Mouse (Mus musculus) MEL (cell line): ENCODE results near the gene Camk2b.

Source experiments
- CTCF ChIP-seq, 3 experiments: IDR thresholded peaks in 2 of 3; conservative IDR thresholded peaks in 1 of 3; 2 replicates each; pipeline ENCODE4 v1.5.1; 2011 to 2012; ENCODE audit warnings: low read length in 3 of 3, low read depth in 2 of 3, mild to moderate bottlenecking in 2 of 3, improper control_type of control experiment in 1 of 3, inconsistent platforms in 1 of 3, mixed read lengths in 1 of 3, moderate library complexity in 1 of 3; ENCODE audit not compliant: control insufficient read depth in 1 of 3, insufficient read depth in 1 of 3, poor library complexity in 1 of 3, severe bottlenecking in 1 of 3
- E2F4 ChIP-seq: IDR thresholded peaks from 2 replicates; pipeline ENCODE4 v1.6.1; 2011; ENCODE audit warnings: low read depth, low read length, improper control_type of control experiment, borderline replicate concordance
- KAT2A ChIP-seq: conservative IDR thresholded peaks from 2 replicates; pipeline ENCODE4 v1.6.1; 2012; ENCODE audit warnings: low read depth, low read length, improper control_type of control experiment, inconsistent platforms
- MAX ChIP-seq: IDR thresholded peaks from 2 replicates; pipeline ENCODE4 v1.6.1; 2011; ENCODE audit warnings: low read length, improper control_type of control experiment
- MYC ChIP-seq: IDR thresholded peaks from 2 replicates; pipeline ENCODE4 v1.6.1; 2011; ENCODE audit warnings: low read depth, mild to moderate bottlenecking, low read length, improper control_type of control experiment, moderate library complexity
- POLR2A ChIP-seq, 2 experiments: IDR thresholded peaks; 2 replicates each; pipeline ENCODE4 v1.6.1; 2011 to 2012; ENCODE audit warnings: low read length in 2 of 2, mild to moderate bottlenecking in 2 of 2, control low read depth in 1 of 2, improper control_type of control experiment in 1 of 2, low read depth in 1 of 2, moderate library complexity in 1 of 2; ENCODE audit not compliant: control insufficient read depth in 1 of 2, insufficient read depth in 1 of 2, poor library complexity in 1 of 2
- USF2 ChIP-seq, 2 experiments: IDR thresholded peaks; 2 replicates each; pipeline ENCODE4 v1.6.1; 2011 to 2012; ENCODE audit warnings: improper control_type of control experiment in 2 of 2, low read length in 2 of 2, borderline replicate concordance in 1 of 2, inconsistent platforms in 1 of 2, low read depth in 1 of 2, mild to moderate bottlenecking in 1 of 2; ENCODE audit not compliant: insufficient read depth in 1 of 2
- ZKSCAN1 ChIP-seq: IDR thresholded peaks from 2 replicates; pipeline ENCODE4 v1.6.1; 2012; ENCODE audit warnings: low read depth, mild to moderate bottlenecking, inconsistent platforms, low read length, improper control_type of control experiment, moderate library complexity

- TF ChIP-seq MAX (no peak), USF2 (IDR thresholded peaks at IDR 0.05; ENCODE audit: borderline replicate concordance in 1 of 2, insufficient read depth in 1 of 2, low read depth in 1 of 2, low read length in 2 of 2) (no peak), CTCF (IDR thresholded peaks at IDR 0.05 in 2 of 3, conservative IDR thresholded peaks at IDR 0.05 in 1 of 3; ENCODE audit: control insufficient read depth in 1 of 3, insufficient read depth in 1 of 3, low read depth in 2 of 3, low read length in 3 of 3, poor library complexity in 1 of 3, severe bottlenecking in 1 of 3) (no peak), POLR2A (IDR thresholded peaks at IDR 0.05; ENCODE audit: control insufficient read depth in 1 of 2, insufficient read depth in 1 of 2, low read depth in 1 of 2, low read length in 2 of 2, poor library complexity in 1 of 2) (no peak), E2F4 (no peak), KAT2A (no peak), MYC (no peak), ZKSCAN1 (no peak)
These were observed 9.5 kb upstream of the Camk2b start for GRCm38 (mm10) chr11:6075618-6076066.
